Comparison of ENCODE assay signal across 10 mouse cellular contexts in genomic region chr11:69914917-69915430, GRCm38 (mm10). TPM values are rescaled to one million over a fixed set of nuclear protein-coding genes. Genes with fewer than 3 reads are reported as not detected.
DNase-seq lines count a peak whose midpoint lies in the region; ATAC-seq lines count a peak whose summit lies in the region.
"Had no signal": no experiment of that assay in that cellular context is flagged by ENCODE, and none has a peak within 500 bp of the region (broad histone marks: within the 10 kb centered on the region; RNA-seq: fewer than 3 reads in every experiment).

No protein-coding gene starts in this region.

- H3K4me3 ChIP-seq in kidney, embryonic 16.5 days (ENCODE audit: low read length): peak overlapping the region; percentile 88
- peak overlapping the region; percentile 73 for H3K4me3 ChIP-seq in embryonic facial prominence, embryonic 10.5 days
- peak overlapping the region; percentile 85 for H3K4me3 ChIP-seq in intestine, embryonic 14.5 days (ENCODE audit: low read depth, low read length)
- H3K4me3 ChIP-seq in midbrain, embryonic 16.5 days (ENCODE audit: low read depth, low read length): peak overlapping the region; percentile 80

- intact Hi-C loops in gastrocnemius, postnatal 14 days (cut with DNase I; ENCODE audit: low total_unique reads): no loop called here

- no peak for DNase-seq in kidney, postnatal 25 days
- DNase-seq in embryonic facial prominence, embryonic 10.5 days (ENCODE audit: low spot score): no peak
- DNase-seq in intestine, embryonic 14.5 days (ENCODE audit: low spot score): no peak
- no peak for DNase-seq in retina, postnatal 1 day
- no peak for DNase-seq in cerebellum, postnatal 25 days
- no peak for DNase-seq in gastrocnemius, postnatal 14 days
- DNase-seq: kidney, adult 11 months; right cerebral cortex, postnatal 14 days had no signal

- H3K4me2 ChIP-seq in kidney, embryonic 16.5 days (replicated peaks; ENCODE audit: low read depth, low read length): peak overlapping the region; percentile 79
- peak overlapping the region; percentile 87 for H3K4me2 ChIP-seq in intestine, embryonic 14.5 days (ENCODE audit: low read length)
- peak overlapping the region; percentile 97 for H3K4me2 ChIP-seq in midbrain, embryonic 16.5 days (ENCODE audit: low read length)

- no peaks in the 10 kb centered on the region for H3K27me3 ChIP-seq in kidney, embryonic 16.5 days (ENCODE audit: insufficient read depth, low read length)
- no peaks in the 10 kb centered on the region for H3K27me3 ChIP-seq in embryonic facial prominence, embryonic 10.5 days (replicated peaks; ENCODE audit: low read depth, poor library complexity, severe bottlenecking)
- no peaks in the 10 kb centered on the region for H3K27me3 ChIP-seq in intestine, embryonic 14.5 days (replicated peaks; ENCODE audit: control insufficient read depth, insufficient read depth, low read length)
- H3K27me3 ChIP-seq in midbrain, embryonic 16.5 days (ENCODE audit: control insufficient read depth, insufficient read depth, low read depth, low read length): no peaks in the 10 kb centered on the region

- H3K36me3 ChIP-seq in kidney, embryonic 16.5 days (ENCODE audit: insufficient read depth, low read length): peaks cover 67% of the 10 kb centered on the region
- H3K36me3 ChIP-seq in embryonic facial prominence, embryonic 10.5 days (replicated peaks): peaks cover 88% of the 10 kb centered on the region
- H3K36me3 ChIP-seq in intestine, embryonic 14.5 days (ENCODE audit: control insufficient read depth, insufficient read depth, low read length): peaks cover 84% of the 10 kb centered on the region
- H3K36me3 ChIP-seq in midbrain, embryonic 16.5 days (ENCODE audit: control insufficient read depth, insufficient read depth, low read length): peaks cover 37% of the 10 kb centered on the region

- WGBS in kidney, embryonic 16.5 days: 36% methylated on average over 9 of the region's 9 CpGs
- 38% methylated on average over 9 of the region's 9 CpGs for WGBS in embryonic facial prominence, embryonic 10.5 days
- WGBS in intestine, embryonic 14.5 days: 35% methylated on average over 9 of the region's 9 CpGs
- WGBS in midbrain, embryonic 16.5 days: 37% methylated on average over 9 of the region's 9 CpGs

- peaks cover 40% of the 10 kb centered on the region for H3K4me1 ChIP-seq in kidney, embryonic 16.5 days (ENCODE audit: insufficient read depth, low read length)
- H3K4me1 ChIP-seq in embryonic facial prominence, embryonic 10.5 days: peaks cover 56% of the 10 kb centered on the region
- peaks cover 21% of the 10 kb centered on the region for H3K4me1 ChIP-seq in intestine, embryonic 14.5 days (replicated peaks; ENCODE audit: control insufficient read depth, insufficient read depth, low read length)
- peaks cover 37% of the 10 kb centered on the region for H3K4me1 ChIP-seq in midbrain, embryonic 16.5 days (ENCODE audit: control insufficient read depth, insufficient read depth, low read length)

- H3K9ac ChIP-seq in kidney, embryonic 16.5 days (replicated peaks; ENCODE audit: low read length): peak overlapping the region; percentile 83; the same call in 1 of the 2 replicates
- H3K9ac ChIP-seq in intestine, embryonic 14.5 days (ENCODE audit: low read length): peak overlapping the region; percentile 86; the same call in 1 of the 2 replicates
- H3K9ac ChIP-seq in midbrain, embryonic 16.5 days (ENCODE audit: low read depth, low read length): 0 out of 2 replicates have a peak overlapping the region, but pooled peaks have one; percentile 85

- H3K27ac ChIP-seq in kidney, embryonic 16.5 days (ENCODE audit: low read length): 0 out of 2 replicates have a peak overlapping the region, but pooled peaks have one; percentile 78
- H3K27ac ChIP-seq in embryonic facial prominence, embryonic 10.5 days (replicated peaks): peak overlapping the region; percentile 92; the same call in 1 of the 2 replicates
- H3K27ac ChIP-seq in intestine, embryonic 14.5 days (ENCODE audit: low read depth): no peak overlapping the region
- H3K27ac ChIP-seq in midbrain, embryonic 16.5 days (ENCODE audit: low read length): no peak overlapping the region

- H3K9me3 ChIP-seq in kidney, embryonic 16.5 days (ENCODE audit: low read length): no peaks in the 10 kb centered on the region
- H3K9me3 ChIP-seq in embryonic facial prominence, embryonic 10.5 days: no peaks in the 10 kb centered on the region
- no peaks in the 10 kb centered on the region for H3K9me3 ChIP-seq in intestine, embryonic 14.5 days (ENCODE audit: control insufficient read depth, low read length)
- H3K9me3 ChIP-seq in midbrain, embryonic 16.5 days (replicated peaks; ENCODE audit: control insufficient read depth, low read length, poor library complexity, severe bottlenecking): no peaks in the 10 kb centered on the region

- no peak for ATAC-seq in kidney, embryonic 16.5 days (ENCODE audit: low FRiP score, low TSS enrichment)
- no peak for ATAC-seq in intestine, embryonic 14.5 days (replicated peaks; ENCODE audit: low FRiP score, low TSS enrichment, low read depth)
- ATAC-seq in midbrain, embryonic 16.5 days: no peak

RNA-seq across cellular contexts. Expression of gene Gps2, which starts 1.3 kb away (rescaled TPM):
- polyA plus RNA-seq in kidney, embryonic 16.5 days (2015; fragmentation: Nextera tagmentation; extraction: Ambion mirVana): 85.2 and 86.4 TPM in 2 replicates
- 87.6 and 89.1 TPM in 2 replicates for polyA plus RNA-seq in embryonic facial prominence, embryonic 10.5 days (2016; fragmentation: Nextera tagmentation; extraction: Ambion mirVana)
- 71.2 and 72.3 TPM in 2 replicates for polyA plus RNA-seq in intestine, embryonic 14.5 days (2014; fragmentation: Nextera tagmentation; extraction: Ambion mirVana)
- 70.3 TPM in 2 replicates for polyA plus RNA-seq in midbrain, embryonic 16.5 days (2015; fragmentation: Nextera tagmentation; extraction: Ambion mirVana)
- 10 to 100 TPM; 21.8 to 24.2 TPM for total RNA-seq in gastrocnemius, postnatal 14 days (2021)

RNA-seq across cellular contexts. Expression of gene Eif5a, which starts 6.8 kb away (rescaled TPM):
- 1,737 and 1,791 TPM in 2 replicates for polyA plus RNA-seq in kidney, embryonic 16.5 days (2015; fragmentation: Nextera tagmentation; extraction: Ambion mirVana)
- 2,818 and 3,035 TPM in 2 replicates for polyA plus RNA-seq in embryonic facial prominence, embryonic 10.5 days (2016; fragmentation: Nextera tagmentation; extraction: Ambion mirVana)
- 1,854 and 1,877 TPM in 2 replicates for polyA plus RNA-seq in intestine, embryonic 14.5 days (2014; fragmentation: Nextera tagmentation; extraction: Ambion mirVana)
- polyA plus RNA-seq in midbrain, embryonic 16.5 days (2015; fragmentation: Nextera tagmentation; extraction: Ambion mirVana): 1,061 and 1,062 TPM in 2 replicates
- total RNA-seq in gastrocnemius, postnatal 14 days (2021): 100 to 1,000 TPM; 567 to 637 TPM

RNA-seq across cellular contexts. Expression of gene Neurl4, which starts 14.1 kb away (rescaled TPM):
- polyA plus RNA-seq in kidney, embryonic 16.5 days (2015; fragmentation: Nextera tagmentation; extraction: Ambion mirVana): 11.4 and 12.8 TPM in 2 replicates
- polyA plus RNA-seq in embryonic facial prominence, embryonic 10.5 days (2016; fragmentation: Nextera tagmentation; extraction: Ambion mirVana): 10.9 and 11.1 TPM in 2 replicates
- 13.3 and 14.5 TPM in 2 replicates for polyA plus RNA-seq in intestine, embryonic 14.5 days (2014; fragmentation: Nextera tagmentation; extraction: Ambion mirVana)
- polyA plus RNA-seq in midbrain, embryonic 16.5 days (2015; fragmentation: Nextera tagmentation; extraction: Ambion mirVana): 18.7 and 24.1 TPM in 2 replicates
- total RNA-seq in gastrocnemius, postnatal 14 days (2021): 10 to 100 TPM; 27.2 to 29.1 TPM

RNA-seq across cellular contexts. Expression of gene 2810408A11Rik, which starts 14.2 kb away (rescaled TPM):
- 11.7 and 12.8 TPM in 2 replicates for polyA plus RNA-seq in kidney, embryonic 16.5 days (2015; fragmentation: Nextera tagmentation; extraction: Ambion mirVana)
- 14.7 and 14.8 TPM in 2 replicates for polyA plus RNA-seq in embryonic facial prominence, embryonic 10.5 days (2016; fragmentation: Nextera tagmentation; extraction: Ambion mirVana)
- 8.8 and 10.7 TPM in 2 replicates for polyA plus RNA-seq in intestine, embryonic 14.5 days (2014; fragmentation: Nextera tagmentation; extraction: Ambion mirVana)
- polyA plus RNA-seq in midbrain, embryonic 16.5 days (2015; fragmentation: Nextera tagmentation; extraction: Ambion mirVana): 6.6 and 7.4 TPM in 2 replicates
- total RNA-seq in gastrocnemius, postnatal 14 days (2021): under 1 TPM; 0.62 to 0.84 TPM

RNA-seq across cellular contexts. Expression of gene Acap1, which starts 19.6 kb away (rescaled TPM):
- 0.44 and 0.67 TPM in 2 replicates for polyA plus RNA-seq in kidney, embryonic 16.5 days (2015; fragmentation: Nextera tagmentation; extraction: Ambion mirVana)
- 1.3 and 1.5 TPM in 2 replicates for polyA plus RNA-seq in embryonic facial prominence, embryonic 10.5 days (2016; fragmentation: Nextera tagmentation; extraction: Ambion mirVana)
- polyA plus RNA-seq in intestine, embryonic 14.5 days (2014; fragmentation: Nextera tagmentation; extraction: Ambion mirVana): 8.1 and 9.3 TPM in 2 replicates
- 0.26 and 0.42 TPM in 2 replicates for polyA plus RNA-seq in midbrain, embryonic 16.5 days (2015; fragmentation: Nextera tagmentation; extraction: Ambion mirVana)
- total RNA-seq in gastrocnemius, postnatal 14 days (2021): under 1 TPM; 0.33 to 0.55 TPM

Comparison
In these comparisons a context has a peak if more than half of its experiments do, and no peak if none do; other contexts are left out.
1. H3K27ac ChIP-seq: peak in kidney, embryonic 16.5 days (single experiment) and embryonic facial prominence, embryonic 10.5 days (single experiment); none in intestine, embryonic 14.5 days (single experiment) and midbrain, embryonic 16.5 days (single experiment).
2. Peak in every context shown above with its lines, with median percentiles within 50 percentile points of each other: H3K4me2 ChIP-seq, H3K4me3 ChIP-seq and H3K9ac ChIP-seq.